Mouse (Mus musculus): ENCODE results near the gene Cyb561d1.
A peak's percentile ranks its signal among the peaks of the same experiment; 100 is the strongest.

The Cyb561d1 gene

GRCm38 (mm10) chr3:108167499-108167898 is 33.5 kb downstream of the Cyb561d1 start:
- DNase-seq (ENCODE audit: low read depth, low spot score), result no peak

DNA sequence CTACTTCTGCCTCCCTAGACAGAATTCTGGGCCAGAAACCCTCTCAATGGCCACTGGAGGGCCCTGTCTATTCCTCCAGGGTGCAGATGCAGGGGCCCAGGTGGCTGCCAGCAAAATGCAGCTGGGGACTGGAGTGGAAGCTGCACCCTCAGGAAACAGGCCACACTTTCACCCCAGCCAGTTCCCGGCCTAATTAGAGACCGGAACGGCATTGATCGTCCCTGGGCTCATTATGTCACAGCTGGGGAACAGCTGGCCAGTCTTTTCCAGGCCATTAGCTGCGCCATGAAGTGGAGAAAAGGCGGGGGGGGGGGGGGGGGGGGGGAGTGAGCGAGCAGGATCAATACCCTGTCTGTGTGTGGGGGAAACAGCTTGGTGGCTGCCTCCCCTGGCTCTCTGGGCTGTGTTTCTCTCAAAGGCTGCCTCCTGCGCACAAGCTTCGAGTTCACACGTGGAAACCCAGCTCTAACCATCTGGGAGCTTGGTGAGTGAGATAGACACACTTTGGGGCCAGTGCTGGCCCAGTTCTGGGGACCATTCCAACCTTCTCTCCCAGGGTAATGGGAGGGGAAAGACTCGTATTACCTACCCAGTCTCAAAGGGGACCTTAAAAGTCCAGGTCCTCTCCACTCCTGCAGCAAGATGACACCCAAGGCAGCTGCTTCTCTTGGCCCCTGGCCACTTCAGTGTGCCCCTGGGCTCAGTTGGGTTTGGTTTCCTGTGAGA is 34.4 kb downstream of the Cyb561d1 start:
- no peak for DNase-seq (ENCODE audit: low read depth, low spot score)

- no peak for DNase-seq (ENCODE audit: low read depth, low spot score)
These were observed 35.3 kb downstream of the Cyb561d1 start for GRCm38 (mm10) chr3:108165532-108166315.

DNA sequence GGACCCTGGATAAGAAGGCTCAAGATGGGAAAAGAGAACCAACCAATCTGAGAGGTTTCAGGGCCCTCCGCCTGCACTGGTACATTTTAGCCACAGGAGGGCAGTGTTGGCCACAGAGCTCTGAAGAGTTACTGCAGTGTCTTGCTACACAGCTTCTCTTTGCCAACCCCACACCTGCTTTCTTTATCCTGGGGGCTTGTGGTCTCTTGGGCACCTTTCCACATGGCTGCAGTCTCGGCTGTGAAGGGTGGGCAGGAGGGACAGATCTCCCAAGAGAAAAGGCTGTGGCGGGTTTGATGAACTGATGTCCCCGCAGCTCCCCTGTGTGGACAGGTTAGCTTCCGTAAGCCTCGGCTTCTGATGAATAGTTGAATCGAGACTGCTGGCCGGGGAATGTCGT is 36.2 kb downstream of the Cyb561d1 start:
- DNase-seq (ENCODE audit: low read depth, low spot score), result peak; percentile 67

DNA sequence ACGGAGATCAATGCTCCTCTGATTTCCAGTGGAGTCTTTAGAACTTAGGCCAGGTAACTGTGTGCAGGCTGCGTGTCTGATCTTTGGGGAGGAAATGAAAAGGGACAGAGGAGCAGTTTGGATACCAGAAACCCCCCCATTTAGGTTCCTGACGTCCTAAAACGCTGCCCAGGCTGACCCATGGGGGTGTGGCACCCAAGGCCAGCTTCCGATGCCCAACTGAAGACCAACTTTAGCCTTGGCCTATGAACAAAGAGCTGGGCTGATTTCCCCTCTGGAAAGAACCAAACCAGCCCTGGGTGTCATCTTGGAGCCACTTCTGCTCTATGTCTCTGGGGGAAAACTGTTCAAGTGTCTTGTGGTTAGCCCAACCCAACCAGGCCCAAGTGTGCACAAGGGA is 36.9 kb downstream of the Cyb561d1 start:
- no peak for DNase-seq (ENCODE audit: low read depth, low spot score)

GRCm38 (mm10) chr3:108158383-108159037 is 42.5 kb downstream of the Cyb561d1 start:
- DNase-seq (ENCODE audit: low read depth, low spot score), result no peak

DNA sequence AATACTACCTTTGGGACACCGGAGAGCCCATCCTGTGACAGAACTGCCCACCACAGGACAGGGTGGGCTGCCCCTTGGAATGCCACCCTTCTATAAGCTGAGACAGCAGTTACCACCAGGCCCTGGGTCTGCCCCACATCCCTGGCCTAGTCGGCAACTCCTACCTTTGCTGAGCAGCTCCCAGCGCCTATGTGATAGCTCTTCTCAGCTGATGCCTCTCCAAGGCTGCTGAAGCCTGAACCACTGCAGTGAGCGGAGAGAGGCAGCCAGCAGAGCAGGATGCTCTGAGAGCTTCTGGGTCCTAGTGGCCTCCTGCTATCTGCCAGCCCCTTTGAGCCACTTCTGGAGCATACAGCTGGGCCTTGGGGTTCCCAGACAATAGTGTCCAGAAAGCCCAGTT is 46.4 kb downstream of the Cyb561d1 start, which contains the start of gene Gpr61:
Gpr61 (minus strand) TSS at position 227 of the 400 bp plus-strand sequence.
- no peak for DNase-seq (ENCODE audit: low read depth, low spot score)

DNA sequence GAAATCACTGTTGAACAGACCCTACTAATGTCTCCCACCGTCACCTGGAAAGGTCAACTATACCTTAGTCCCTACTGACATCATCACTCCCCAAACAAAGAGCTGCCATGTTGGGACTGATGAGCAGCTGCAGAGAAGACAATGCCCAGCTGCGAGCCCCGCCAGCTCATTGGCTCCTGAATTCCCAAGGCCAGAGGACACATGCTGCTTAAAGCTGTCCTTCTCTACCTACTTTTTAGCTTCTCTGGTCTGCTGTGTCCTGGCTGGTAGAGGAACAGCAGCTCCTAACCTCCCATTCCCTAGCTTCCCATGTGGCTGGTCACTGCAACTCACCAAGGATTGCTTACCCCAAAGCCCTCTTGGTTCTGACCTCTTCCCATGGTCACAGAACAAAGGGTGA is 48.7 kb downstream of the Cyb561d1 start:
- no peak for DNase-seq (ENCODE audit: low read depth, low spot score)

GRCm38 (mm10) chr3:108147386-108148235 is 53.4 kb downstream of the Cyb561d1 start:
- peak; percentile 89 for DNase-seq (ENCODE audit: low read depth, low spot score)

DNA sequence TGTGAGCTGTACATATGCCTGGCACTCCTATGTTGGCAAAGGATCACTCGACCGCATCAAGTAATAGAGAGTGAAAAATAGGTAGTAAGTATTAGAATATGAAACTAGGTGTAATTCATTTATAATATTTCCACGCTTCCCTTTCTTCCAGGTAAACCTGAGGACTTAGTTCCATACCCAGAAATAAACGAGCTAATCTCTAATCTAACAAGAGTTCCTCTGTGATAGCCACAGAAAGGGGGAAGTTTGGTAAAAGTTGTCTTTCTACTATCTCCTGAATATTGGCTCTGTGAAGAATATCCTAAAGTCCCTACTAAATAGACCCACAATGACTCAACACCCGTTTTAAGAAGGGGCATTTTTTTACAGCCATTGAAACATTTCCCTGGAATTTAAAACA is 54.3 kb downstream of the Cyb561d1 start:
- DNase-seq (ENCODE audit: low read depth, low spot score), result no peak

All from retina, postnatal 7 days (tissue).